ENCODE assay signal across 11 mouse cellular contexts in genomic region chr9:9171146-9171816, GRCm38 (mm10).
DNase-seq lines count a peak whose midpoint lies in the region; ATAC-seq and TF ChIP-seq lines count a peak whose summit lies in the region.
"Had no signal": no experiment of that assay in that cellular context is flagged by ENCODE, and none has a peak within 500 bp of the region (broad histone marks: within the 10 kb centered on the region; RNA-seq: fewer than 3 reads in every experiment).

No protein-coding gene starts in this region.

- no peak for TF ChIP-seq CTCF in hindbrain, postnatal 0 days (IDR thresholded peaks at IDR 0.05; ENCODE audit: low read depth)

- no peak overlapping the region for H3K4me2 ChIP-seq in hindbrain, postnatal 0 days (ENCODE audit: low read depth, low read length)

- H3K4me3 ChIP-seq in hindbrain, postnatal 0 days (ENCODE audit: low read length) = no peak overlapping the region
- no peak overlapping the region for H3K4me3 ChIP-seq in hindbrain, embryonic 10.5 days
- H3K4me3 ChIP-seq: layer of hippocampus, adult 2 months had no signal

- no peaks in the 10 kb centered on the region for H3K27me3 ChIP-seq in hindbrain, postnatal 0 days (ENCODE audit: insufficient read depth, low read length)
- H3K27me3 ChIP-seq in hindbrain, embryonic 10.5 days (ENCODE audit: insufficient read depth, poor library complexity, severe bottlenecking) = no peaks in the 10 kb centered on the region

- H3K36me3 ChIP-seq in hindbrain, postnatal 0 days (ENCODE audit: insufficient read depth, low read length) = no peaks in the 10 kb centered on the region
- no peaks in the 10 kb centered on the region for H3K36me3 ChIP-seq in hindbrain, embryonic 10.5 days

- 0 out of 2 replicates have a peak, but pooled peaks have one; percentile 29 for ATAC-seq in hindbrain, postnatal 0 days

- no peaks in the 10 kb centered on the region for H3K9me3 ChIP-seq in hindbrain, postnatal 0 days (ENCODE audit: low read length)
- no peaks in the 10 kb centered on the region for H3K9me3 ChIP-seq in hindbrain, embryonic 10.5 days

- no peak overlapping the region for H3K9ac ChIP-seq in hindbrain, postnatal 0 days (replicated peaks; ENCODE audit: low read length)

- H3K4me1 ChIP-seq in hindbrain, postnatal 0 days (ENCODE audit: insufficient read depth, low read length) = no peaks in the 10 kb centered on the region
- no peaks in the 10 kb centered on the region for H3K4me1 ChIP-seq in hindbrain, embryonic 10.5 days (replicated peaks)

- WGBS in hindbrain, postnatal 0 days = 74% methylated on average over 5 of the region's 5 CpGs
- WGBS in hindbrain, embryonic 10.5 days = 77% methylated on average over 5 of the region's 5 CpGs
- 27% methylated on average over 5 of the region's 5 CpGs for WGBS in large intestine, adult 2 months

- H3K27ac ChIP-seq in hindbrain, postnatal 0 days = no peak overlapping the region
- H3K27ac ChIP-seq in hindbrain, embryonic 10.5 days = no peak overlapping the region
- H3K27ac ChIP-seq: layer of hippocampus, adult 2 months had no signal

- no peak for DNase-seq in hindbrain, postnatal 0 days (ENCODE audit: low spot score)
- DNase-seq in hindbrain, embryonic 10.5 days (ENCODE audit: low spot score) = no peak
- peak; percentile 17 for DNase-seq in urinary bladder, postnatal 14 days (ENCODE audit: low spot score)
- DNase-seq in urinary bladder, postnatal 25 days (ENCODE audit: low spot score) = no peak
- DNase-seq in large intestine, adult 2 months (ENCODE audit: low read depth, low spot score) = peak; percentile 29
- no peak for DNase-seq in adrenal gland, postnatal 4 days (ENCODE audit: low spot score in 2 of 2)
- no peak for DNase-seq in testis, postnatal 10 days (ENCODE audit: low spot score)
- DNase-seq: cerebellum, adult 9-11 months; heart, adult 18-20 months; spleen, adult 18-20 months had no signal

Comparison
In these comparisons a context has a peak if more than half of its experiments do, and no peak if none do; other contexts are left out.
1. DNase-seq: peak in urinary bladder, postnatal 14 days (single experiment) and large intestine, adult 2 months (single experiment); none in hindbrain, postnatal 0 days (single experiment), hindbrain, embryonic 10.5 days (single experiment), urinary bladder, postnatal 25 days (single experiment), adrenal gland, postnatal 4 days (0 of 2) and testis, postnatal 10 days (single experiment).